Mouse (Mus musculus): ENCODE results near the gene Cd80. TPM values are rescaled to one million over a fixed set of nuclear protein-coding genes. Genes with fewer than 3 reads are reported as not detected.
A peak's percentile ranks its signal among the peaks of the same experiment; 100 is the strongest.
"Not testable (repeated sequence)": the region's sequence is repeated elsewhere in the genome, so short reads cannot be mapped to it uniquely, and the experiment has no call there.

Gene Cd80
- total and polyA plus RNA-seq, 2 experiments from 2014 or later: 0.33 TPM

DNA sequence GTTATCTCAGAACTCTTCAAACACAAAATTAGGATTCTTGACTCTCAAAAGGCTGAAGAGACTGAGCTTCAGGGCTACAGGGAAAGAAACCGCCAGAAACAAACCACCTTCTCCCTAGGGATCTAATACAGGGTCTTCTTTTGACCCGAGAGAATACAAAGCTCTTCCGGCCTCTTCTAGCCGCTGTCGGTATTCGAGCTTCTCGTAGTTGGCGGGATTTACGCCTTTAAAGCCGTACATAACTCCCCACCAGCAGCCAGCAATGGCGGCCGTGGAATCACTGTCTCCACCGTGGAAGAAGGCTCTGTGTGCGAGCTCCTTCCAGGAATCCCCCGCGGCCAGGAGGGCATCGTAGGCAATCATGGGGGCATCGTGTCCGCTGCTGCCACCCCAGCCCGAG is 9.8 kb upstream of the Cd80 start:
- no peak for TF ChIP-seq CTCF (IDR thresholded peaks at IDR 0.05)
- Histone ChIP-seq H3K9ac (replicated peaks; ENCODE audit: low read length, poor library complexity, severe bottlenecking) (no peak overlapping the region), H3K36me3 (ENCODE audit: insufficient read depth, low read length) (peaks cover 25% of the 10 kb centered on the region), H3K27me3 (ENCODE audit: insufficient read depth, low read length) (no peaks in the 10 kb centered on the region), H3K4me1 (ENCODE audit: insufficient read depth, low read length) (no peaks in the 10 kb centered on the region; the same call in 1 of the 2 replicates), H3K27ac (ENCODE audit: low read depth, low read length) (no peak overlapping the region), H3K9me3 (ENCODE audit: low read length) (no peaks in the 10 kb centered on the region), H3K4me2 (ENCODE audit: low read depth, low read length, poor library complexity, severe bottlenecking) (no peak overlapping the region), H3K4me3 (ENCODE audit: low read depth, low read length) (no peak overlapping the region)
- DNase-seq (ENCODE audit: low spot score): no peak
- no peak for ATAC-seq (ENCODE audit: low FRiP score)
- WGBS: 97% methylated on average over 20 of the region's 20 CpGs

DNA sequence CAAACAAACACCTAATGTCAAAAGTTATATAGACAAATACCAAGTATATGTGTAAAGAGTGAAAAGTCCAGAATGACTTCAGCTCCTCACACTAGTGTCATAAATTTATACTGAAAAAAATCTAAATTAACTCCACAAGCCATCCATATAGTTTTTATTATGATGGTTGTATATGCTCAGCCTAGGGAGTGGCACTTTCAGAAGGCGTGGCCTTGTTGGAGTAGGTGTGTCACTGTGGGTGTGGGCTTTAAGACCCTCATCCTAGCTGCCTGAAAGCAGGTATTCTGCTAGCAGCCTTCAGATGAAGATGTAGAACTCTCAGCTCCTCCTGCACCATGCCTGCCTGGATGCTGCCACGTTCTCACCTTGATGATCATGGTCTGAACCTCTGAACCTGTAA is 9.2 kb upstream of the Cd80 start:
- not testable (repeated sequence) for H3K4me2 ChIP-seq (ENCODE audit: low read depth, low read length, poor library complexity, severe bottlenecking); H3K9me3 ChIP-seq (ENCODE audit: low read length); H3K9ac ChIP-seq (replicated peaks; ENCODE audit: low read length, poor library complexity, severe bottlenecking); DNase-seq (ENCODE audit: low spot score); H3K4me3 ChIP-seq (ENCODE audit: low read depth, low read length); H3K27ac ChIP-seq (ENCODE audit: low read depth, low read length); ATAC-seq (ENCODE audit: low FRiP score); H3K27me3 ChIP-seq (ENCODE audit: insufficient read depth, low read length); H3K4me1 ChIP-seq (ENCODE audit: insufficient read depth, low read length)
- H3K36me3 ChIP-seq (ENCODE audit: insufficient read depth, low read length): peaks cover 25% of the 10 kb centered on the region
- WGBS: 98% methylated on average over 2 of the region's 2 CpGs

DNA sequence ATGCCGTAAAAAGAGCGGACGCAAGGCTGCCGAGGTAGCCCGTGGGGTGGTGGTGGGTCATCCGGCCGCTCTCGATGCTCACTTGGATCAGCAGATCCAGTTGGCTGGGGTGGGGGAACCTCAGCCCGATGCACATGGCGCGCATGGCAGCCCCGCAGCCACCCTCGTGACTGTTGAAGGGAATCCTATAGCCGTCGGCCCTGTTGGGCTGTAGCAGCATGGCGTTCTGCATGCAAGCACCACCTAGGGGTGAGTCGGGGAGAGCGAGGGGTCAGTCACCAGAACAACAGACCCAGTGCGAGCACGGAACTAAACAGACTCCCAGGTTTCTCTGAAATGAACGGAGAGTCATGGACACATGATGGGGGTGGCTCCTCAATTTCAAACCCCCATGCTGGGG is 8.0 kb upstream of the Cd80 start:
- H3K27me3 ChIP-seq (ENCODE audit: insufficient read depth, low read length): no peaks in the 10 kb centered on the region
- no peak overlapping the region for H3K4me3 ChIP-seq (ENCODE audit: low read depth, low read length)
- DNase-seq (ENCODE audit: low spot score) (no peak), ATAC-seq (ENCODE audit: low FRiP score) (no peak)
- 90% methylated on average over 21 of the region's 21 CpGs for WGBS
- TF ChIP-seq CTCF (IDR thresholded peaks at IDR 0.05): peak; percentile 15; the same call in 1 of the 2 replicates
- no peak overlapping the region for H3K27ac ChIP-seq (ENCODE audit: low read depth, low read length)
- no peak overlapping the region for H3K9ac ChIP-seq (replicated peaks; ENCODE audit: low read length, poor library complexity, severe bottlenecking)
- no peak overlapping the region for H3K4me2 ChIP-seq (ENCODE audit: low read depth, low read length, poor library complexity, severe bottlenecking)
- H3K36me3 ChIP-seq (ENCODE audit: insufficient read depth, low read length): peaks cover 25% of the 10 kb centered on the region
- H3K9me3 ChIP-seq (ENCODE audit: low read length): no peaks in the 10 kb centered on the region
- H3K4me1 ChIP-seq (ENCODE audit: insufficient read depth, low read length): peaks cover 2% of the 10 kb centered on the region; the same call in 1 of the 2 replicates

DNA sequence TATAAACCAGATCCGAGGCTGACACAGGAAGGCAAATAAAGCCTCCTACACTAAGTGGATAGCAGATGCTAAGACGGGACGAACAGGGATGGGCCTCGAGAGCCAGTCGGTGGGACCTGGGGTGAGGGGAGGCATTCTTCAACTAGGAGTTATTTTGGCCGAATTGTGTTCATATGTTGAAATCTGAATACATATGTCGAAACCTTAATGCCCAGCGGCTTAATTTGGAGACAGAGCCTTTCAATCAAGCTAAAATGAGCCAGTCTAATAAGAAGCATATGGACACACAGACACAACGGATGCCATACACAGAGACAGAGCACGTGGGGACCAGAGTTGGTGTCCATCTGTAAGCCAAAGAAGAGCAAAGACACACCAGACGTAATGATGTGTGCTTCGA is 6.9 kb upstream of the Cd80 start:
- Histone ChIP-seq H3K9ac (replicated peaks; ENCODE audit: low read length, poor library complexity, severe bottlenecking) (no peak overlapping the region), H3K27me3 (ENCODE audit: insufficient read depth, low read length) (no peaks in the 10 kb centered on the region), H3K9me3 (ENCODE audit: low read length) (no peaks in the 10 kb centered on the region), H3K4me1 (ENCODE audit: insufficient read depth, low read length) (peaks cover 2% of the 10 kb centered on the region; the same call in 1 of the 2 replicates), H3K4me2 (ENCODE audit: low read depth, low read length, poor library complexity, severe bottlenecking) (no peak overlapping the region), H3K36me3 (ENCODE audit: insufficient read depth, low read length) (peaks cover 25% of the 10 kb centered on the region), H3K4me3 (ENCODE audit: low read depth, low read length) (no peak overlapping the region), H3K27ac (ENCODE audit: low read depth, low read length) (no peak overlapping the region)
- WGBS: 94% methylated on average over 12 of the region's 12 CpGs
- ATAC-seq (ENCODE audit: low FRiP score) (no peak), DNase-seq (ENCODE audit: low spot score) (no peak)
- no peak for TF ChIP-seq CTCF (IDR thresholded peaks at IDR 0.05)

DNA sequence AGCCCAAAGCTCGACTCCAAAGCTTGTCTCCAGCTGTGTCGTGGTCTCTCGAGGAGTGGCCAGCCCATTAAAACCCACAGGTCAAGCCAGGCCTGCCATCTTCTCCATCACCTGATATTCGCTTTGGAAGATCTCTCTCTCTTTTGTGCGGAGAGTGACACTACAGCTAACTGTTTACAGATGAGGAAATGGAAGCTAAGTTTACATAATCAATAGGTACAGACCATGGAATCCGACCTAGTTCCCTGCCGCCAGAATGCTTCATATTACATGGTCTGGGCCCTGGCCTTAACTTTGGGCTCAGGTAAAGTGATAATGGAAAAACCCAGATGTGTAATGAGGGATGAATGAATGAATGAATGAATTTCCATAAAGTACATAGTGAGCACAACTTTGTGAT is 4.7 kb upstream of the Cd80 start:
- ATAC-seq (ENCODE audit: low FRiP score): no peak
- Histone ChIP-seq H3K4me1 (ENCODE audit: insufficient read depth, low read length) (peaks cover 2% of the 10 kb centered on the region; the same call in 1 of the 2 replicates), H3K27ac (ENCODE audit: low read depth, low read length) (no peak overlapping the region), H3K9me3 (ENCODE audit: low read length) (no peaks in the 10 kb centered on the region), H3K36me3 (ENCODE audit: insufficient read depth, low read length) (peaks cover 16% of the 10 kb centered on the region), H3K4me2 (ENCODE audit: low read depth, low read length, poor library complexity, severe bottlenecking) (no peak overlapping the region), H3K27me3 (ENCODE audit: insufficient read depth, low read length) (no peaks in the 10 kb centered on the region), H3K9ac (replicated peaks; ENCODE audit: low read length, poor library complexity, severe bottlenecking) (no peak overlapping the region), H3K4me3 (ENCODE audit: low read depth, low read length) (no peak overlapping the region)
- 93% methylated on average over 7 of the region's 7 CpGs for WGBS
- DNase-seq (ENCODE audit: low spot score): no peak
- TF ChIP-seq CTCF (IDR thresholded peaks at IDR 0.05): no peak

DNA sequence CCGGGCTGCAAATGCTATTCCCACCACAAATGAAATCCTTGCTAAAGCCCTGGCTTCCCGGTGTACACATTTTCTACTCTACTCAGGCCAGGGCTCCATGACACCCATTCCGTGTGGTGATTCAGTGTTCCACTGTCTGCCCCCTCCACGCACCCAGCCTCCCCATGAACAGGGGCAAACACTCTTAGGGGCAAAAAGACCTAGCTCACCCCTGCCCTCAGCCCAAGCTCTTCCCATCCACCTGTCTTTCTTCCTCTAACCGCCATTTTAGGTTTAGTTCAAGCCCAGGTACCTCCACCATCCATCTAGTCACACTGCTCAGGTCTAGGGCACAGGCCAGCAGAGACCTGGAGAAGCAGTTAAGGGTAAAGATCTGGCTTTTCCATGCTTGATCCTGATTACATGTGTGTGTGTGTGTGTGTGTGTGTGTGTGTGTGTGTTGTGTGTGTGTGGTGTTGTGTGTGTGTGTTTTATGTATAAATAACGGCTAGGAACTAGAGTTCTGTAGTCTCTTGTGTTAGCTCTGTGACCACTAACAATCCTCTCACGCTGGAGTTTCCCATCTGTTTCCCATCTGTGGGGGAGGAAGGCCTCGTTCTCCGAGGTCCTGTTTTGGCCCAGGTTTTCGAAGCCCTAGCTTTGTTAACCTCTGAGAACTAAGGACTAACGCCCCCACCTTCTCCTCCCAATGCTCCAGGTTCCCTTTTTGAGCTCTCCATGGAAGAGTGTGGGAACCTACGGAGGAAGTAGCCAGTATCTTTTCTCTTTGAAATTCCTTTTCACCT is 3.7 kb upstream of the Cd80 start:
- TF ChIP-seq CTCF (IDR thresholded peaks at IDR 0.05): no peak
- Histone ChIP-seq H3K27me3 (ENCODE audit: insufficient read depth, low read length) (no peaks in the 10 kb centered on the region), H3K4me1 (ENCODE audit: insufficient read depth, low read length) (peaks cover 2% of the 10 kb centered on the region; the same call in 1 of the 2 replicates), H3K4me3 (ENCODE audit: low read depth, low read length) (peak overlapping the region; percentile 68), H3K27ac (ENCODE audit: low read depth, low read length) (peak overlapping the region; percentile 89), H3K36me3 (ENCODE audit: insufficient read depth, low read length) (peaks cover 13% of the 10 kb centered on the region), H3K4me2 (ENCODE audit: low read depth, low read length, poor library complexity, severe bottlenecking) (peak overlapping the region; percentile 74), H3K9me3 (ENCODE audit: low read length) (no peaks in the 10 kb centered on the region), H3K9ac (replicated peaks; ENCODE audit: low read length, poor library complexity, severe bottlenecking) (peak overlapping the region; percentile 90)
- peak; percentile 15; the same call in 1 of the 2 replicates for ATAC-seq (ENCODE audit: low FRiP score)
- DNase-seq (ENCODE audit: low spot score): peak; percentile 27
- WGBS: 45% methylated on average over 12 of the region's 12 CpGs
